Mouse (Mus musculus): ENCODE data around the gene Abhd8. TPM values are rescaled to one million over a fixed set of nuclear protein-coding genes. Genes with fewer than 3 reads are reported as not detected.

The Abhd8 gene
- polyA plus RNA-seq, 1 experiment from 2014 or later, result 34.6 TPM

DNA sequence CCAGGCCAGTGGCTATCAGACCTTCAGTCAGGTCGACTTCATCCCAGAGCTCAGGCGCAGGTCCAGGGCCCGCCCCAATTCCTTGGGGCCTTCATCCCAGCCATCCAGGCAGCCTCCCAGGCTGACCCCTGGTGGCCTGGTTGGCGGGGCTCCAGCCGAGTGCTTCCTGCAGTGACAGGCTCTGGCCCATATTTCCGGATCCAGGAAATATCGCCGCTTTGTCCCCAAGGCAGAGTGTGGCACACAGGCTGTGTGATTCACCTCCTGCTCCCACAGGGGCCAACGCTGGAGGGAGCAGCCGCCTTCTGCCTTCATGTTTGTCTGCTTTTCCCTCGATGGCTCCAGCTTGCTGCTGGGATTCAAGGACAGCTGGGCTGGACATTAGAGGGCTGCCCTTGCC, 33.0 kb upstream of the Abhd8 start:
- ATAC-seq (replicated peaks; ENCODE audit: insufficient number of reproducible peaks, insufficient read depth, low FRiP score, low read depth), result peak; percentile 50
- H3K9me3 ChIP-seq (replicated peaks), result no peaks in the 10 kb centered on the region
- H3K27me3 ChIP-seq, result no peaks in the 10 kb centered on the region
- H3K9ac ChIP-seq, result no peak overlapping the region
- peaks cover 18% of the 10 kb centered on the region for H3K36me3 ChIP-seq
- peak overlapping the region; percentile 71 for H3K27ac ChIP-seq
- peaks cover 45% of the 10 kb centered on the region for H3K4me1 ChIP-seq (replicated peaks)
- WGBS, result 35% methylated on average over 11 of the region's 11 CpGs
- no peak overlapping the region for H3K4me2 ChIP-seq
- H3K4me3 ChIP-seq, result no peak overlapping the region

- Histone ChIP-seq H3K9me3 (replicated peaks) (no peaks in the 10 kb centered on the region), H3K4me1 (replicated peaks) (peaks cover 45% of the 10 kb centered on the region), H3K9ac (no peak overlapping the region), H3K36me3 (peaks cover 24% of the 10 kb centered on the region), H3K27ac (peak overlapping the region; percentile 71), H3K4me3 (no peak overlapping the region), H3K4me2 (0 out of 2 replicates have a peak overlapping the region, but pooled peaks have one; percentile 55), H3K27me3 (no peaks in the 10 kb centered on the region)
- no peak for ATAC-seq (replicated peaks; ENCODE audit: insufficient number of reproducible peaks, insufficient read depth, low FRiP score, low read depth)
- 83% methylated on average over 5 of the region's 5 CpGs for WGBS
Observed at GRCm38 (mm10) chr8:71495811-71496210, 32.4 kb upstream of the Abhd8 start.

DNA sequence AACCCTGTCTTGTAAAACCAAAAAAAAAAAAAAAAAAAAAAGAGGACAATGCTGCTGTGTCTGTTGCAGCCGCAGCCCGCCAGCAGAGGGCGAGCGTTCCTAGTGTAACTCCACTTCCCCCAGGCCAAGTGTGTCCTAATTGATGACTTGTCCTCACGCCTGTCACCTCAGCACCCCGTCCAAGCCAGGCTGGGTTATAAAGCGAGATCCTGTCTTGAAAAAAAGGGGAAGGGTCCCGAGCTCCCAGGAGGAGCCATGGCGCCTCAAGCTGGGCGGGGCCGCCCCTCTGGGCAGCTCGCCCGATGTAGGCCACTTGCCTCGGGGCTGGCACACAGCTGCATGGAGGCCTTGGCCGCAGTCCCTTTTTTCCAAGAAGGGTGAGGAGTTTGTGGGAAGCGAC, 31.6 kb upstream of the Abhd8 start:
- Histone ChIP-seq H3K27ac (peak overlapping the region; percentile 71), H3K9ac (no peak overlapping the region), H3K27me3 (no peaks in the 10 kb centered on the region), H3K4me1 (replicated peaks) (peaks cover 45% of the 10 kb centered on the region), H3K4me3 (0 out of 2 replicates have a peak overlapping the region, but pooled peaks have one; percentile 23), H3K9me3 (replicated peaks) (no peaks in the 10 kb centered on the region), H3K36me3 (peaks cover 24% of the 10 kb centered on the region), H3K4me2 (peak overlapping the region; percentile 55)
- WGBS, result 17% methylated on average over 16 of the region's 16 CpGs
- ATAC-seq (replicated peaks; ENCODE audit: insufficient number of reproducible peaks, insufficient read depth, low FRiP score, low read depth), result peak; percentile 61

GRCm38 (mm10) chr8:71488454-71488853, 25.0 kb upstream of the Abhd8 start:
- Histone ChIP-seq H3K27ac (peak overlapping the region; percentile 92), H3K9ac (peak overlapping the region; percentile 88), H3K4me3 (peak overlapping the region; percentile 89), H3K27me3 (no peaks in the 10 kb centered on the region), H3K4me1 (replicated peaks) (peaks cover 33% of the 10 kb centered on the region), H3K4me2 (peak overlapping the region; percentile 100), H3K36me3 (peaks cover 18% of the 10 kb centered on the region), H3K9me3 (replicated peaks) (no peaks in the 10 kb centered on the region)
- WGBS, result under 1% methylated on average over 22 of the region's 22 CpGs
- ATAC-seq (replicated peaks; ENCODE audit: insufficient number of reproducible peaks, insufficient read depth, low FRiP score, low read depth), result peak; percentile 83

DNA sequence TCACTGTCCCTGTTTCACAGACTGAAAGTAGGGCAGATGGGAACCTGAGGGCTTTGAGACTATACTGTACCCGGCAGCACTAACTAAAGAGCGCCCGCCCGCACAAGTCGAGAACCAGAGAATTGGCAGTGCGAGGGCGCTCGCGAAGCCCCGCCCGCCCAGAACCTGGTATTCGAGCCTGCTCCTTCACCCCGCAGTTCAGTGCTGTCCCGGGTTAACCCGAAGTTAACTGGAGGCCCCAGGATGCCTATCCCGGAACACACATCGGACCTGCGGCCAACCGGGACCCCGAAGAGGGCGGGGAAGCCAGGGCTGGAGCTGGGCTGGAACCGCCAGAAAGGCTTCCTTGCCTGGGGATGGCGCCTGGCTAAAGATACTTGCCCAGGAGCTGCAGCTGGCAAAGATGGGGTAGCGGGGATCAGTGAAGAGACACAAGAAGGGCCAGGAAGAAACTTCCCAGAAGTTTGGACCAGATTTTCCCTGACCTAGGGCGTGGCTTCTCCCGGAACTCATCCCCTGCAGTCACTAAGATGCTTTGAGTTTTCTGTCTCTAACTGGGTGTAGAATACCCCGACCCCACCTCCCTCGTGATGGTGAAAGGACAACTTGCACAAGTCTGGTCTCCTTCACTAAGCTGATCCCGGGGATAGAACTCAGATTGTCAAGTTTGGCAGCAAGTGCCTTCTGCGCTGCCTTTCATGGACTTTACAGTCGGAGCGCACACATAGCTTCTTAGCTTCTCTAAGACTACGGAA, 24.4 kb upstream of the Abhd8 start, which contains the start of gene Gtpbp3:
Gene Gtpbp3, plus strand, starts transcription at position 413 of the 755 bp plus-strand sequence.
- Histone ChIP-seq H3K27ac (peak within 1 kb of the TSS; percentile 92), H3K9me3 (replicated peaks) (no peaks in the 10 kb centered on the region), H3K27me3 (no peaks in the 10 kb centered on the region), H3K36me3 (peaks cover 18% of the 10 kb centered on the region), H3K4me2 (peak within 1 kb of the TSS; percentile 100), H3K4me1 (replicated peaks) (peaks cover 33% of the 10 kb centered on the region), H3K4me3 (peak within 1 kb of the TSS; percentile 89), H3K9ac (peak within 1 kb of the TSS; percentile 88)
- under 1% methylated on average over 33 of the region's 33 CpGs for WGBS
- ATAC-seq (replicated peaks; ENCODE audit: insufficient number of reproducible peaks, insufficient read depth, low FRiP score, low read depth), result 0 out of 2 replicates have a peak, but pooled peaks have one; percentile 16

GRCm38 (mm10) chr8:71486136-71486529, 22.7 kb upstream of the Abhd8 start:
- no peak overlapping the region for H3K27ac ChIP-seq
- 22% methylated on average over 7 of the region's 7 CpGs for WGBS

GRCm38 (mm10) chr8:71485142-71486135, 22.0 kb upstream of the Abhd8 start, which contains the start of gene Ano8:
Gene Ano8 (minus strand): TSS chr8:71485963.
- Histone ChIP-seq H3K4me1 (replicated peaks) (peaks cover 33% of the 10 kb centered on the region), H3K4me2 (peak within 1 kb of the TSS; percentile 96), H3K4me3 (peak within 1 kb of the TSS; percentile 83), H3K27me3 (peaks cover 18% of the 10 kb centered on the region), H3K36me3 (no peaks in the 10 kb centered on the region), H3K9me3 (replicated peaks) (no peaks in the 10 kb centered on the region), H3K27ac (peak within 1 kb of the TSS; percentile 66), H3K9ac (peak within 1 kb of the TSS; percentile 88)
- peak; percentile 63 for ATAC-seq (replicated peaks; ENCODE audit: insufficient number of reproducible peaks, insufficient read depth, low FRiP score, low read depth)
- WGBS, result 6% methylated on average over 57 of the region's 58 CpGs

More at GRCm38 (mm10) chr8:71486136-71486529, 22.7 kb upstream of the Abhd8 start:
- H3K4me2 ChIP-seq, result peak overlapping the region; percentile 96
- no peaks in the 10 kb centered on the region for H3K9me3 ChIP-seq (replicated peaks)
- H3K36me3 ChIP-seq, result peaks cover 2% of the 10 kb centered on the region; the same call in 1 of the 2 replicates
- H3K27me3 ChIP-seq, result peaks cover 12% of the 10 kb centered on the region; the same call in 1 of the 2 replicates
- peak overlapping the region; percentile 83 for H3K4me3 ChIP-seq
- ATAC-seq (replicated peaks; ENCODE audit: insufficient number of reproducible peaks, insufficient read depth, low FRiP score, low read depth), result no peak
- H3K4me1 ChIP-seq (replicated peaks), result peaks cover 33% of the 10 kb centered on the region
- no peak overlapping the region for H3K9ac ChIP-seq

DNA sequence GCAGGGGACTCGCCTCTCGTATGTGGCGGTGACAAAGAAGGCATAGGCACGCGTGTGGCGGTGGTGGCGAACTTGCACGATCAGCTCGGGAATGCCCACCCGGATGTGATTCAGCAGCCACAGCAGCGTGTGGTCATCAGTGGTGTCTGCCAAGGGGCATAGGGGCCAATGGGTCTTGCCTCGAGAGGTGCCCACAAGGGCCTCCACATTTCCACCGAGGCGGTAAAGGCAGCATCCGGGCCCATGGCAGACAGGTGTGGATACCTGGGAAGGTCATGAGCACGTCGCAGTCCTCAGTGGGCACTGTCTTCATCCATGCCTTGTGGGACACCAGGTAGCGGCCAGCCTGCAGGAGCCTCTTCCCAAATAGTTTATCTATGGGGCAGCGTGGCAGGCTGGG, 21.3 kb upstream of the Abhd8 start:
- Histone ChIP-seq H3K4me1 (replicated peaks) (peaks cover 30% of the 10 kb centered on the region), H3K27ac (no peak overlapping the region), H3K4me3 (peak overlapping the region; percentile 83), H3K36me3 (no peaks in the 10 kb centered on the region), H3K9me3 (replicated peaks) (no peaks in the 10 kb centered on the region), H3K4me2 (peak overlapping the region; percentile 96), H3K9ac (peak overlapping the region; percentile 88; the same call in 1 of the 2 replicates), H3K27me3 (peaks cover 19% of the 10 kb centered on the region)
- ATAC-seq (replicated peaks; ENCODE audit: insufficient number of reproducible peaks, insufficient read depth, low FRiP score, low read depth), result no peak
- 92% methylated on average over 19 of the region's 19 CpGs for WGBS

DNA sequence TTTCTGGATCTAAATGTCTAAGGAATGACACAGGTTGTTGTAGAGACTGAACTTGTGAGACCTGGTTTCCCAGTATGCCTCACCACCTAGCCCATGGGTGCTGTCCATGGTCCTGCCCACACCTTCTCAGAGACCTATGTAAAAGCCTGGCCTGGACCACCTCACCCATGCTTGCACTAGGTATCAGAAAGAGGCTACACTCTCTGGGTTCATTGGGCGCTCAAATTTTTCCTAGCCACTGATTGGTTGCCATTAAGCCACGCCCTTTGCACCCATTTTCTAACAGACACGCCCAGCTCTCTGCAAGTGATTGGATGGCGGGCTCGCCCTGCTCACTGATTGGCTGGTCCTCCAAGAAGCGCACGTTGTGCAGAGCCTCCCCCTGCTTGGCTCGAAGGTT, 20.5 kb upstream of the Abhd8 start:
- ATAC-seq (replicated peaks; ENCODE audit: insufficient number of reproducible peaks, insufficient read depth, low FRiP score, low read depth), result no peak
- Histone ChIP-seq H3K27me3 (peaks cover 20% of the 10 kb centered on the region), H3K36me3 (no peaks in the 10 kb centered on the region), H3K4me1 (replicated peaks) (peaks cover 22% of the 10 kb centered on the region), H3K4me3 (no peak overlapping the region), H3K4me2 (no peak overlapping the region), H3K27ac (no peak overlapping the region), H3K9me3 (replicated peaks) (no peaks in the 10 kb centered on the region), H3K9ac (no peak overlapping the region)
- 45% methylated on average over 8 of the region's 8 CpGs for WGBS

DNA sequence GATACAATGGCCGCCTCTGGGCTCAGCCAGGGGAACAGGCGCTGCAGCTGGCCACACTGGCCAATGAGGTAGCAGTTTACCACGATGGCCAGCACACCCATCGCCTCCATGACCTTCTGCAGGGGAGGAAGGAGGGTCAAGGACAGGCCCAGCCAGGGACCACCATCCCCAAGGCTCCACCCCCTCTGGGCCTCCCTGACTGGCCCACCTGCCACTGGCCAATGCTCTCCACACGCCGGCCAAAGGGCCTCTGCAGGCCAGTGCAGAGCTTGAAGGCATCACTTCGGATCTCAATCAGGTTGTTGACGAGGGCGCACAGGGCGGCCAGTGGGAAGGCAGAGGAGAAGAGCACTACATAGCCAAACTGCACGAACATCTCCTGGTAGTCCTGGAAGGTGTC, 15.5 kb upstream of the Abhd8 start:
- 84% methylated on average over 11 of the region's 11 CpGs for WGBS
- Histone ChIP-seq H3K4me3 (no peak overlapping the region), H3K9me3 (replicated peaks) (no peaks in the 10 kb centered on the region), H3K9ac (no peak overlapping the region), H3K27me3 (peaks cover 24% of the 10 kb centered on the region), H3K36me3 (peaks cover 12% of the 10 kb centered on the region), H3K4me2 (no peak overlapping the region), H3K4me1 (replicated peaks) (peaks cover 14% of the 10 kb centered on the region), H3K27ac (no peak overlapping the region)
- ATAC-seq (replicated peaks; ENCODE audit: insufficient number of reproducible peaks, insufficient read depth, low FRiP score, low read depth), result no peak
